Mouse (Mus musculus) bone marrow, adult 2 months (tissue): ENCODE data around the gene Ribc2.

ENCODE experiments used
- CTCF ChIP-seq: fragments of 200-500 bp; IDR thresholded peaks from 2 replicates; pipeline ENCODE4 v1.5.1; 2011; ENCODE audit warnings: low read length, control low read depth; ENCODE audit not compliant: control insufficient read depth, insufficient read depth
- POLR2A ChIP-seq: fragments of 200-500 bp; IDR thresholded peaks from 2 replicates; pipeline ENCODE4 v1.6.1; 2011; ENCODE audit warnings: low read depth, mild to moderate bottlenecking, control low read depth, low read length, borderline replicate concordance; ENCODE audit not compliant: control insufficient read depth

- no peak for TF ChIP-seq POLR2A
- TF ChIP-seq CTCF, result no peak
These were observed 42.2 kb downstream of the Ribc2 start for GRCm38 (mm10) chr15:85174060-85174459.
